Mouse (Mus musculus): Measurements from ENCODE around the gene Krtap16-1. TPM values are rescaled to one million over a fixed set of nuclear protein-coding genes. Genes with fewer than 3 reads are reported as not detected.

Krtap16-1 gene
- polyA plus RNA-seq, 1 experiment, result not detected

DNA sequence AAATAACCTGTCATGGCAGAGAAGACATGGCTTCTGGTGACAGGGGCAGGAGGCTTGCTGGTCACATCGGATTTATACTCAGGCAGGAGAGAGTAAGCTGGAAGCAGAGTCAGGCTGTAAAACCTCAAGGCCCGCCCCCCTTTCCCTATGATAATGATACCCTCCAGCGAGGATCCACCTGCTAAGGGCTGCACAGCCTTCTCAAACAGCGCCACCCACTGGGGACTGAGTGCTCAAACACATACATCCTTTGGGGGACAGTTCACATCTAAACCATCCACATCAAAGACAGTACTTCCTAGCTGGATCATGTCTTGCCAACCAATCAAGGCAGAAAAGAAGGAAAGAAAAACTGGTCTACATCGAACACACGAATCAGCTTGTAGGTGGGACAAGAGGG lies 22.2 kb downstream of the Krtap16-1 start:
- H3K79me3 ChIP-seq (ENCODE audit: low read depth), result no peaks in the 10 kb centered on the region
- no peak overlapping the region for H3ac ChIP-seq (ENCODE audit: control insufficient read depth, insufficient read length, low read depth)
- no peaks in the 10 kb centered on the region for H3K36me3 ChIP-seq (ENCODE audit: control insufficient read depth, insufficient read depth)
- H3K79me2 ChIP-seq (ENCODE audit: control insufficient read depth, insufficient read depth), result no peaks in the 10 kb centered on the region
- TF ChIP-seq MAX (IDR thresholded peaks at IDR 0.05) (no peak), MYOD1 (IDR thresholded peaks at IDR 0.05; ENCODE audit: control insufficient read depth, insufficient read length, low read depth) (no peak), USF1 (IDR thresholded peaks at IDR 0.05; ENCODE audit: low read depth) (no peak), MYOG (IDR thresholded peaks at IDR 0.05; ENCODE audit: control insufficient read depth, extremely low read depth, insufficient read length) (no peak), CEBPB (IDR thresholded peaks at IDR 0.05; ENCODE audit: low read depth) (no peak), CTCF (IDR thresholded peaks at IDR 0.05; ENCODE audit: control insufficient read depth, insufficient read depth, insufficient read length) (no peak), FOSL1 (IDR thresholded peaks at IDR 0.05; ENCODE audit: insufficient read depth, low read length, poor library complexity, severe bottlenecking) (no peak)
- H3K4me3 ChIP-seq (ENCODE audit: insufficient read depth, poor library complexity, severe bottlenecking), result no peak overlapping the region
- H3K27me3 ChIP-seq (ENCODE audit: control insufficient read depth, insufficient read depth, insufficient read length), result peaks cover 7% of the 10 kb centered on the region

DNA sequence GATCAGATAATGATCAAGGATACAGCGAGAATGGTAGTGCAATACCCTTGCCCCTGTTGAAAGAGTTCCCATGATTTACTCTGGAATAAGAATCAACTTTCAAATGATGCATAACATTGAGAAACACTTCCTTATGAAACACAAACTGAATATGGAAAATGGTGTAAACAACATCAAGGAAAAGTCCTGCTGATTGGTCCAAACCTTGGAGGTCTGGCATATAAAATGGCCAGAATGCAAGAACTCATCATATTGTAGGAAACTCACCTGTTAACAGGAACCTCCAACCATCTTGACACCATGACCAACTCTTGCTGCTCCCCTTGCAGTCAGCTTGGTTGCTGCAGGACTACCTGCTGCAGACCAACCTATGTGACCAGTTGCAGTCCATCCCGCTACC lies 38.2 kb downstream of the Krtap16-1 start, which contains the start of gene Krtap9-5:
TSS of gene Krtap9-5 (plus strand) at position 301 of the 400 bp plus-strand sequence.
- no peaks in the 10 kb centered on the region for H3K36me3 ChIP-seq (ENCODE audit: control insufficient read depth, insufficient read depth)
- no peaks in the 10 kb centered on the region for H3K79me3 ChIP-seq (ENCODE audit: low read depth)
- no peak for TF ChIP-seq FOSL1 (IDR thresholded peaks at IDR 0.05; ENCODE audit: insufficient read depth, low read length, poor library complexity, severe bottlenecking)
- TF ChIP-seq USF1 (IDR thresholded peaks at IDR 0.05; ENCODE audit: low read depth), result no peak
- TF ChIP-seq MYOD1 (IDR thresholded peaks at IDR 0.05; ENCODE audit: control insufficient read depth, insufficient read length, low read depth), result no peak
- TF ChIP-seq CEBPB (IDR thresholded peaks at IDR 0.05; ENCODE audit: low read depth), result no peak
- TF ChIP-seq MAX (IDR thresholded peaks at IDR 0.05), result no peak
- no peak for TF ChIP-seq MYOG (IDR thresholded peaks at IDR 0.05; ENCODE audit: control insufficient read depth, extremely low read depth, insufficient read length)
- TF ChIP-seq CTCF (IDR thresholded peaks at IDR 0.05; ENCODE audit: control insufficient read depth, insufficient read depth, insufficient read length), result no peak

DNA sequence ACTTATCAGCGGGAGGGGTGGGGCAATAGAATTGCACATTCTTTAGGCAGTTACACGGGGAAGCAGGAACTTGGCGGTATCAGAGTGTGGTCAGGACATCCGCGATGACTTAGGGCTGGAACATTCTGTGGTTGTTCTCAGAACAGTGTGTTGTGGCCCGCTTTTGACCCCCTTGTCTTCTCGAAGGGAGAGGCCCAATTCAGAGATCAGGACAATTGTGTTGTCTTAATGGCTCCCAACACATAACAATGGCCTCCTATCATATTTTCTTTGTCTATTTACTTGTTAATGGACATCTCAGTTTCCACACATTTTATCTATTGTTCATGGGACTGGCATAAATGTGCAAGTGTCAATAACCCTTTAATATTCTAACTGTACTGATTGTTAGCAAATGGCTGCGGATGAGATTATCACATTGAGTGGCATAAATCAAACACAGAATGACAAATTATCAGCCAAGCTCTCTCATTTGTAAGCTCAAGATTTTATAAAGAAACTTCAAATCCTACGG lies 48.6 kb downstream of the Krtap16-1 start:
- H3K27me3 ChIP-seq (ENCODE audit: control insufficient read depth, insufficient read depth, insufficient read length), result no peaks in the 10 kb centered on the region
- H3ac ChIP-seq (ENCODE audit: control insufficient read depth, insufficient read length, low read depth), result no peak overlapping the region
- no peaks in the 10 kb centered on the region for H3K79me2 ChIP-seq (ENCODE audit: control insufficient read depth, insufficient read depth)
- TF ChIP-seq CEBPB (IDR thresholded peaks at IDR 0.05; ENCODE audit: low read depth), result no peak
- TF ChIP-seq MYOG (IDR thresholded peaks at IDR 0.05; ENCODE audit: control insufficient read depth, extremely low read depth, insufficient read length), result no peak
- TF ChIP-seq FOSL1 (IDR thresholded peaks at IDR 0.05; ENCODE audit: insufficient read depth, low read length, poor library complexity, severe bottlenecking), result no peak
- no peak for TF ChIP-seq USF1 (IDR thresholded peaks at IDR 0.05; ENCODE audit: low read depth)
- no peak for TF ChIP-seq MYOD1 (IDR thresholded peaks at IDR 0.05; ENCODE audit: control insufficient read depth, insufficient read length, low read depth)
- no peak for TF ChIP-seq MAX (IDR thresholded peaks at IDR 0.05)
- no peaks in the 10 kb centered on the region for H3K79me3 ChIP-seq (ENCODE audit: low read depth)
- no peaks in the 10 kb centered on the region for H3K36me3 ChIP-seq (ENCODE audit: control insufficient read depth, insufficient read depth)
- no peak overlapping the region for H3K4me3 ChIP-seq (ENCODE audit: insufficient read depth, poor library complexity, severe bottlenecking)

More for the DNA sequence above, 38.2 kb downstream of the Krtap16-1 start, which contains the start of gene Krtap9-5:
- H3K4me3 ChIP-seq (ENCODE audit: insufficient read depth, poor library complexity, severe bottlenecking), result no peak within 1 kb of the TSS
- H3K27me3 ChIP-seq (ENCODE audit: control insufficient read depth, insufficient read depth, insufficient read length), result peaks cover 4% of the 10 kb centered on the region
- no peak within 1 kb of the TSS for H3ac ChIP-seq (ENCODE audit: control insufficient read depth, insufficient read length, low read depth)
- H3K79me2 ChIP-seq (ENCODE audit: control insufficient read depth, insufficient read depth), result no peaks in the 10 kb centered on the region

DNA sequence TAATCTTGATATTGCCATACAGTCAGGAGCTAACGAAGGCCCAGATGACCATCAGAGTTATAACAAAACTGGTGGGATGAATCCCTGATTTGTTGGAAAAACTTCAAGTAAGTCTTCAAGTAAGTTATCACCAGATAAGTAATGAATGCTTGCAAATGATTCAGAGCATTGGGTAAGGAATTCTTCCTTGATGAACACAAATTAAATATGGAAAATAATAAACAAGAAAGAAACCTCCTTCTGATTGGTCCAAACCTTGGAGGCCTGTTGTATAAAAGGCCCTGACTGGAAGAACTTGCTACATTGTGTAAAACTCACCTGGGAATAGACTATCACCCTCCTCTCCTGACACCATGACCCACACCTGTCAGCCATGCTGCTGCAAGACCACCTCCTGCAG lies 50.4 kb downstream of the Krtap16-1 start, which contains the start of gene Krtap31-2:
TSS of gene Krtap31-2 (plus strand) at position 301 of the 400 bp plus-strand sequence.
- Histone ChIP-seq H3K4me3 (ENCODE audit: insufficient read depth, poor library complexity, severe bottlenecking) (no peak within 1 kb of the TSS), H3ac (ENCODE audit: control insufficient read depth, insufficient read length, low read depth) (no peak within 1 kb of the TSS), H3K27me3 (ENCODE audit: control insufficient read depth, insufficient read depth, insufficient read length) (no peaks in the 10 kb centered on the region), H3K79me3 (ENCODE audit: low read depth) (no peaks in the 10 kb centered on the region), H3K79me2 (ENCODE audit: control insufficient read depth, insufficient read depth) (no peaks in the 10 kb centered on the region), H3K36me3 (ENCODE audit: control insufficient read depth, insufficient read depth) (no peaks in the 10 kb centered on the region)
- no peak for TF ChIP-seq CEBPB (IDR thresholded peaks at IDR 0.05; ENCODE audit: low read depth)
- TF ChIP-seq MYOD1 (IDR thresholded peaks at IDR 0.05; ENCODE audit: control insufficient read depth, insufficient read length, low read depth), result no peak
- TF ChIP-seq USF1 (IDR thresholded peaks at IDR 0.05; ENCODE audit: low read depth), result no peak
- no peak for TF ChIP-seq CTCF (IDR thresholded peaks at IDR 0.05; ENCODE audit: control insufficient read depth, insufficient read depth, insufficient read length)
- TF ChIP-seq MYOG (IDR thresholded peaks at IDR 0.05; ENCODE audit: control insufficient read depth, extremely low read depth, insufficient read length), result no peak
- no peak for TF ChIP-seq FOSL1 (IDR thresholded peaks at IDR 0.05; ENCODE audit: insufficient read depth, low read length, poor library complexity, severe bottlenecking)
- no peak for TF ChIP-seq MAX (IDR thresholded peaks at IDR 0.05)

Other genes with a start within 250 kb of the Krtap16-1 start
- not detected for gene Gm11595, start 213.7 kb downstream of the Krtap16-1 start, polyA plus RNA-seq (2012; fragmentation: generic; extraction: Trizol)
- not detected for gene Krtap4-8, start 205.9 kb downstream of the Krtap16-1 start, polyA plus RNA-seq (2012; fragmentation: generic; extraction: Trizol)
- not detected for gene Krtap4-9, start 201.4 kb downstream of the Krtap16-1 start, polyA plus RNA-seq (2012; fragmentation: generic; extraction: Trizol)
- gene Gm11596, start 193.1 kb downstream of the Krtap16-1 start, polyA plus RNA-seq (2012; fragmentation: generic; extraction: Trizol), result not detected
- not detected for gene Gm11569, start 187.7 kb downstream of the Krtap16-1 start, polyA plus RNA-seq (2012; fragmentation: generic; extraction: Trizol)
- gene Gm11554, start 182.2 kb downstream of the Krtap16-1 start, polyA plus RNA-seq (2012; fragmentation: generic; extraction: Trizol), result not detected
- not detected for gene Krtap4-13, start 176.7 kb downstream of the Krtap16-1 start, polyA plus RNA-seq (2012; fragmentation: generic; extraction: Trizol)
- gene Gm11564, start 170.9 kb downstream of the Krtap16-1 start, polyA plus RNA-seq (2012; fragmentation: generic; extraction: Trizol), result not detected
- not detected for gene 2300003K06Rik, start 148.5 kb downstream of the Krtap16-1 start, polyA plus RNA-seq (2012; fragmentation: generic; extraction: Trizol)
- gene Krtap4-16, start 135.0 kb downstream of the Krtap16-1 start, polyA plus RNA-seq (2012; fragmentation: generic; extraction: Trizol), result not detected
- gene Gm11568, start 128.7 kb downstream of the Krtap16-1 start, polyA plus RNA-seq (2012; fragmentation: generic; extraction: Trizol), result not detected
- not detected for gene Gm11559, start 122.1 kb downstream of the Krtap16-1 start, polyA plus RNA-seq (2012; fragmentation: generic; extraction: Trizol)
- not detected for gene Krtap9-1, start 113.2 kb downstream of the Krtap16-1 start, polyA plus RNA-seq (2012; fragmentation: generic; extraction: Trizol)
- gene Gm11567, start 107.4 kb downstream of the Krtap16-1 start, polyA plus RNA-seq (2012; fragmentation: generic; extraction: Trizol), result not detected
- not detected for gene Krtap31-1, start 78.7 kb downstream of the Krtap16-1 start, polyA plus RNA-seq (2012; fragmentation: generic; extraction: Trizol)
- gene Gm11565, start 71.8 kb downstream of the Krtap16-1 start, polyA plus RNA-seq (2012; fragmentation: generic; extraction: Trizol), result not detected
- gene Krtap31-2, start 50.3 kb downstream of the Krtap16-1 start, polyA plus RNA-seq (2012; fragmentation: generic; extraction: Trizol), result not detected
- gene Krtap9-5, start 38.1 kb downstream of the Krtap16-1 start, polyA plus RNA-seq (2012; fragmentation: generic; extraction: Trizol), result not detected
- not detected for gene Krtap29-1, start 7.5 kb downstream of the Krtap16-1 start, polyA plus RNA-seq (2012; fragmentation: generic; extraction: Trizol)
- gene Krtap17-1, start 7.4 kb upstream of the Krtap16-1 start, polyA plus RNA-seq (2012; fragmentation: generic; extraction: Trizol), result not detected
- 0.02 TPM for gene Krt33a, start 29.6 kb upstream of the Krtap16-1 start, polyA plus RNA-seq (2012; fragmentation: generic; extraction: Trizol)
- not detected for gene Krt33b, start 43.3 kb upstream of the Krtap16-1 start, polyA plus RNA-seq (2012; fragmentation: generic; extraction: Trizol)
- not detected for gene Krt34, start 55.0 kb upstream of the Krtap16-1 start, polyA plus RNA-seq (2012; fragmentation: generic; extraction: Trizol)
- not detected for gene Krt31, start 64.0 kb upstream of the Krtap16-1 start, polyA plus RNA-seq (2012; fragmentation: generic; extraction: Trizol)
- not detected for gene Krt32, start 101.6 kb upstream of the Krtap16-1 start, polyA plus RNA-seq (2012; fragmentation: generic; extraction: Trizol)
- not detected for gene Krt35, start 109.6 kb upstream of the Krtap16-1 start, polyA plus RNA-seq (2012; fragmentation: generic; extraction: Trizol)
- gene Krt36, start 119.0 kb upstream of the Krtap16-1 start, polyA plus RNA-seq (2012; fragmentation: generic; extraction: Trizol), result 0.14 TPM
- gene Krt13, start 135.0 kb upstream of the Krtap16-1 start, polyA plus RNA-seq (2012; fragmentation: generic; extraction: Trizol), result 20.0 TPM
- 0.02 TPM for gene Krt15, start 149.3 kb upstream of the Krtap16-1 start, polyA plus RNA-seq (2012; fragmentation: generic; extraction: Trizol)
- 3.5 TPM for gene Krt19, start 162.1 kb upstream of the Krtap16-1 start, polyA plus RNA-seq (2012; fragmentation: generic; extraction: Trizol)
- 1.8 TPM for gene Krt9, start 206.6 kb upstream of the Krtap16-1 start, polyA plus RNA-seq (2012; fragmentation: generic; extraction: Trizol)
- gene Krt14, start 221.0 kb upstream of the Krtap16-1 start, polyA plus RNA-seq (2012; fragmentation: generic; extraction: Trizol), result 32.4 TPM

Data from C2C12 (cell line).